Mouse (Mus musculus) common myeloid progenitor, adult 5-6 weeks (primary cell): Measurements from ENCODE around the gene Gtdc1. TPM values are rescaled to one million over a fixed set of nuclear protein-coding genes. Genes with fewer than 3 reads are reported as not detected.
"Not testable (repeated sequence)": the region's sequence is repeated elsewhere in the genome, so short reads cannot be mapped to it uniquely, and the experiment has no call there.

Experiments used
- ATAC-seq: replicated peaks from 2 replicates; pipeline ENCODE4 v1.8.0; 2016; ENCODE audit warnings: low read depth, mild to moderate bottlenecking, moderate TSS enrichment, inconsistent platforms; ENCODE audit not compliant: poor library complexity, severe bottlenecking
- total RNA-seq: library from RNA; stranded (forward); fragments of 200-1000, 187-1606 nt; gene quantifications from 2 replicates; pipeline ENCODE4 v1.2.3, GENCODE M21; 2017

The Gtdc1 gene
- total RNA-seq, 1 experiment from 2014 or later = 11.8 TPM

GRCm38 (mm10) chr2:44628778-44629177 is 298.7 kb downstream of the Gtdc1 start:
- no peak for ATAC-seq

GRCm38 (mm10) chr2:44625154-44625553 is 302.3 kb downstream of the Gtdc1 start:
- no peak for ATAC-seq

- no peak for ATAC-seq
Measured at GRCm38 (mm10) chr2:44622471-44622870, 305.0 kb downstream of the Gtdc1 start.

- ATAC-seq = not testable (repeated sequence)
Measured at GRCm38 (mm10) chr2:44599653-44600052, 327.8 kb downstream of the Gtdc1 start.

GRCm38 (mm10) chr2:44594276-44594675 is 333.2 kb downstream of the Gtdc1 start:
- ATAC-seq = no peak

GRCm38 (mm10) chr2:44590881-44591280 is 336.6 kb downstream of the Gtdc1 start:
- no peak for ATAC-seq

GRCm38 (mm10) chr2:44584061-44584460 is 343.4 kb downstream of the Gtdc1 start:
- ATAC-seq = no peak

- no peak for ATAC-seq
Measured at GRCm38 (mm10) chr2:44583491-44583890, 344.0 kb downstream of the Gtdc1 start.

GRCm38 (mm10) chr2:44571810-44572209 is 355.6 kb downstream of the Gtdc1 start:
- no peak for ATAC-seq

- no peak for ATAC-seq
Measured at GRCm38 (mm10) chr2:44571156-44571555, 356.3 kb downstream of the Gtdc1 start.

- ATAC-seq = no peak
Measured at GRCm38 (mm10) chr2:44569140-44569952, 358.1 kb downstream of the Gtdc1 start.

- ATAC-seq = no peak
Measured at GRCm38 (mm10) chr2:44564776-44565692, 362.4 kb downstream of the Gtdc1 start.

- ATAC-seq = no peak
Measured at GRCm38 (mm10) chr2:44561789-44562188, 365.7 kb downstream of the Gtdc1 start.

- no peak for ATAC-seq
Measured at GRCm38 (mm10) chr2:44559242-44559944, 368.1 kb downstream of the Gtdc1 start.

- no peak for ATAC-seq
Measured at GRCm38 (mm10) chr2:44557669-44558281, 369.7 kb downstream of the Gtdc1 start.

- ATAC-seq = peak; percentile 69
Measured at GRCm38 (mm10) chr2:44556861-44557592, 370.4 kb downstream of the Gtdc1 start.

- ATAC-seq = no peak
Measured at GRCm38 (mm10) chr2:44554716-44555115, 372.7 kb downstream of the Gtdc1 start.

GRCm38 (mm10) chr2:44549311-44549710 is 378.1 kb downstream of the Gtdc1 start:
- no peak for ATAC-seq

- ATAC-seq = no peak
Measured at GRCm38 (mm10) chr2:44542775-44543174, 384.7 kb downstream of the Gtdc1 start.
